Mouse (Mus musculus): ENCODE measurements at regions not wholly inside any gene's neighbourhood (a gene's known extent, or its start where the extent isn't known, plus 50 kb on each side); places are given as distances from the start of the nearest gene placed in this dataset.

GRCm38 (mm10) chr9:115492431-115493171 is 182.4 kb upstream of the Stt3b start:
- no peak for TF ChIP-seq POLR2A (IDR thresholded peaks at IDR 0.05; ENCODE audit: extremely low read depth, insufficient read depth, low read length)
- no peak for TF ChIP-seq CTCF (IDR thresholded peaks at IDR 0.05; ENCODE audit: low read depth, low read length)
